Mouse (Mus musculus) thymus, postnatal 36 days (tissue): Measurements from ENCODE around the gene Ric3.

ENCODE experiments used
- DNase-seq, 2 experiments: peaks; one replicate each; pipeline ENCODE4 v3.0.0; 2022; ENCODE audit warnings: mixed read lengths in 2 of 2

Ric3 gene

DNA sequence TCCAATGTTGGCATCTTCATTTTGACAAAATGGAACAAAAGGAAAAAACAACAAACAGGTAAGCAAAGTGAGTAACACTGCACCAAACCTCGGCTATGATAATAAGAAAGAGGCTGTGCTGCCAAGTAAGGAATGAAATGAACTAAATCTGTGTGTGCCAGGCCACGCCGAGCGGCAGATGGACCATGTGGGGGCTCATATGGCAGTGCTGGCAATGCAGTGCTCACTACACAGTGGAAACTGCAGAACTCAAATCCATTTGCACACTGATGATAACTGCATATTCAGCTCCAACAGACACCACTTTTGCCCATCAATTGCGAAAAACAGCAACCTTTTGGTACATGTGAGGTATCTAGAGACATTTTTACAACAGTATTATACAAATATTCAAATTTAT lies 43.7 kb downstream of the Ric3 start:
- no peak for DNase-seq

DNA sequence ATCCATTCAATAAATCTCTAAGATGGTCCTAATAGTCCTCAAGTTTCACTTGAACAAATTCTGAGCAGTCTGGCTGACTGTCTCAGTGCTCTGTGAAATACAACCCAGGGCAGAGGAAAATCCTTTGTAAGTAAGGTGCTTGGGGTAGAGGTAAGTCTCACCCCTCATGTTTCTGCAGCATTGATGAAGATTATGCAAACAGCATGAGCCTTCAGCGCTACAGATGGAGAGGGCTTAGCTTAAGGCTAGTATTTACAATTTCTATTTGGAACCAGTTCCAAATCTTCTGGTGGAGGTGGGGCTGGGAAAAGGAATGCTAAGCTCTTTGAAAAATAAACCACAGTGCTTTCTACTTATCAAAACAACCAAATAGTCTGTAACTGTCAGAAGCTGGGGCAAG lies 44.1 kb downstream of the Ric3 start:
- no peak for DNase-seq

DNA sequence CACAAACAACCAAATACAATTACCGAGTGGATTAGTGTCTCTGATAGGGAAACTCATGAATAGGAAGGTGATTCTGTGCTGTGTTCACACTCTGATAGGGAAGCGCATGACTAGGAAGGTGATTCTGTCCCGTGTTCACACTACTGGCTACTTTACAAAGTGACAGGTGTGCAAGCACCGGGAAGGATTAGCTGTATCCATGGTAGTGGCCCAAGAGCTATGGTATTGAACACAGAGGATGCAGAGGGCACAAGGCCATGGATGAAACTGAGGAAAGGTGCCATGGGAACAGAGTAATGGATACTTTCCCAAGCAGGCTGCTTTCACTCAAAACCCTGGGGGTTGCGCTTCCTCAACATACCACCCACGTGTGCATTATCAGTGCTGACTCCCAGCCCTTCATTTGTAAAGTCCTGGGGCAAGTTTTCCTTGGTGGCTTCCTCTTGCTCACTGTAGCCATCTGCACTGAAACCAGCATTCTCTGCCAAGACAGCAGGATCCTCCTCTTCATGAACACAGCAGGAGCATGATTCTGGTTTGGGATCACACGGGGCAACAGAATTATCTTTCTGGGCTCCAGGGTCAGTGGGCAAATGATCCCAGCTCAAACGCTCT lies 44.9 kb downstream of the Ric3 start:
- DNase-seq: no peak

DNA sequence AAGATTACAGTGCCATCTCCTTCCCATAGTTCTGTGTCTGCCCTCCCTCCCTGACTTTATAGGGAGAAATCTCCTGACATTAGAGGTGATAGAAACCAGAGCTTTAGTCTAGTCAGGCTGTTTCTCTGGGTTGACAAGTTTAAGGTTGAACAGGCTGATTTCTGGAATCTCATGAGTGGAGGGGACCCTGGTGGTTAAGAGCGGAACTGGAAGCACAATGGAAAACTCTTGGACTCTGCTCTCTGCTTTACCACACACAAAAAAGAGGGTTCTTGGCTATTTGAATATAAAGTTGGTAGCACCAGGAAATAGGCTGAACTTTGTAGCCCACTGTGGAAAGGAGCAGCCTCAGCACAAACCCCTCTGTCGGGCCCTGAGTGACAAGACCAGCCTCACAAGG lies 51.1 kb downstream of the Ric3 start:
- no peak for DNase-seq

GRCm38 (mm10) chr7:109031331-109031730 lies 51.8 kb downstream of the Ric3 start:
- no peak for DNase-seq

DNA sequence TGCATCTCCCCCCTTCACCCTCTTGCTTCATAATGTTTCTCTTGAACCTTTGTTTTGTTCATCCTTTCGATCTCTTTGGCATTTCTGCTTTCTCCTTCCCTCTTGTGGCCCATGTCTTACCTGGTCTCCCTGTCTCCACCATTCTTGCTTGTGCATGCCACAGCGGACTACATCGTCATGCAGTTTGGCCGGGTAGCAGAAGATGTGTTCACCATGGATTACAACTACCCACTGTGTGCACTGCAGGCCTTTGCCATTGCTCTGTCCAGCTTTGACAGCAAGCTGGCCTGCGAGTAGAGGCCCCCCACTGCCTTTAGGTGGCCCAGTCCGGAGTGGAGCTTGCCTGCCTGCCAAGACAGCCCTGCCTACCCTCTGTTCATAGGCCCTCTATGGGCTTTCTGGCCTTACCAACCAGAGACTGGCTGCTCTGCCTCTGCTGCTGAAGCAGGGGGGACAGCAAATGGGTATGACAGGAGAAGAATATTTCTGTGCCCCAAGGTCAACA lies 53.1 kb downstream of the Ric3 start:
- no peak for DNase-seq

- DNase-seq: no peak
These were observed 54.9 kb downstream of the Ric3 start for GRCm38 (mm10) chr7:109028204-109028603.

GRCm38 (mm10) chr7:109027721-109028120 lies 55.4 kb downstream of the Ric3 start:
- no peak for DNase-seq

DNA sequence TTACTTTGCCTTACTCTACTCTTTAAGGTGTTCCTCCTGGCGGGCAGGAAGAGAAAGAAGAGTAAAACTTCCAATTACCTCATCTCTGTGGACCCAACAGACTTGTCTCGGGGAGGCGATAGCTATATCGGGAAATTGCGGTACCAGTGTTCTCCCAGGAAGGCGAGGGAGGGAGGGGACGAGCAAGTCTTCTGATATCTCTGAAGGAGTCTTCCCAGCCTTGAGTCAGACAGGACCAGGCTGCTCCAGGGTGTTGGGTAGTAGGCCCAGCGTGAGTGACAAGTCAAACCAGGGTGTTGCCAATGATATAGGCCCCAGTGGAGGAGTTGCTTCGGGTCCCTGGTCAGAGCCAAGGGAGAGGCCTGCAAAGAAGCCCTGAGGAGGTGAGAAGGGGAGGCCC lies 56.2 kb downstream of the Ric3 start:
- DNase-seq: no peak

- DNase-seq: no peak
These were observed 57.4 kb downstream of the Ric3 start for GRCm38 (mm10) chr7:109025743-109026142.

- peak in 1 of 2 experiments; percentile 31 for DNase-seq
These were observed 61.7 kb downstream of the Ric3 start for GRCm38 (mm10) chr7:109021428-109021827.

- no peak for DNase-seq
These were observed 63.9 kb downstream of the Ric3 start for GRCm38 (mm10) chr7:109019243-109019642.

- DNase-seq: no peak
These were observed 66.7 kb downstream of the Ric3 start for GRCm38 (mm10) chr7:109016378-109016923.

- no peak for DNase-seq
These were observed 68.3 kb downstream of the Ric3 start for GRCm38 (mm10) chr7:109014851-109015250.

GRCm38 (mm10) chr7:109012998-109013625 lies 70.0 kb downstream of the Ric3 start:
- no peak for DNase-seq

DNA sequence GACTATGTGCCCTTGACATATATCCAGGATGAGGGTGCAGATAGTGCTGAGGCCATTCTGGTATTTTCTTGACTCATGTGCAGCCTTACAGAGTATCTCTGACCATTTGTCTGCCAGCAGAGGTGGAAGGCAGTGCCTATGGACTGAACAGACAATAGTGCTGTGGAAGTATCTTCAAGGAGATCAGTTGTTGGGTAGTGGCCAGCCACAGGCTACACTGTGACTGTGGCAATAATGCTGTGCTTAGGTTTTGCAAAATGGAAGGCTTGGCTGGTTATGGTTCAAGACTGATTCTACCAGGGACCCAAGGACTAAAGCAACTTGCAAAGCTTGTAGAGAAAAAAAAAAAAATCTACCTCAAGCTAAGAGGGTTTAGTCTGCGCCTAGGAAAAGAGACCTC lies 70.6 kb downstream of the Ric3 start:
- DNase-seq: no peak

DNA sequence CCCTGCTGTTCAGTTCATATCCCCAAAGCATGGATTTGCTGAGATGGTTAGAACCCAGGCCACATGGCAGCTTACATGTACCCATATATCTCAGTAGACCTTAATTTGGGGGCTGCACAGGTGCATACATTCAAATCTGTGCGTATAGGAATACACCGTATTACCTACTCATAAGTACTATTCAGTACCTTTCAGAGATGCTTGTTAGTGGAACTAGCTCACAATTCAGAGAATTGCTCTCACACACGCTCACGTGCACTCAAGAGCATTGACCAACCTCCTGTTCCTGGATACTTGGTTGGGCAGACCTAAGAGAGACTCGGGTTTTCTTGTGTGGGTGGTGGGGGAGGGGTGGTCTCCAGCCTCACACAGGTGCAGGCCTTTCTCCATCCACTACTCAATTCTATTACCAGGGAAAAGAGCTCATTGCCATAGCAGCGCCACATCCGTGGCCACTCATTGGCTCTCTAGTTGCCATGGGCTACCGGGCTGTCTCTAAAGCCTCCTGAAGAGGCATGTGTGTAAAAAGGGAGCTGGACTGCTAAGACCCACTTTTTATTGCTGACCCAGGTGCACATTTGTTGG lies 71.4 kb downstream of the Ric3 start:
- DNase-seq: no peak

DNA sequence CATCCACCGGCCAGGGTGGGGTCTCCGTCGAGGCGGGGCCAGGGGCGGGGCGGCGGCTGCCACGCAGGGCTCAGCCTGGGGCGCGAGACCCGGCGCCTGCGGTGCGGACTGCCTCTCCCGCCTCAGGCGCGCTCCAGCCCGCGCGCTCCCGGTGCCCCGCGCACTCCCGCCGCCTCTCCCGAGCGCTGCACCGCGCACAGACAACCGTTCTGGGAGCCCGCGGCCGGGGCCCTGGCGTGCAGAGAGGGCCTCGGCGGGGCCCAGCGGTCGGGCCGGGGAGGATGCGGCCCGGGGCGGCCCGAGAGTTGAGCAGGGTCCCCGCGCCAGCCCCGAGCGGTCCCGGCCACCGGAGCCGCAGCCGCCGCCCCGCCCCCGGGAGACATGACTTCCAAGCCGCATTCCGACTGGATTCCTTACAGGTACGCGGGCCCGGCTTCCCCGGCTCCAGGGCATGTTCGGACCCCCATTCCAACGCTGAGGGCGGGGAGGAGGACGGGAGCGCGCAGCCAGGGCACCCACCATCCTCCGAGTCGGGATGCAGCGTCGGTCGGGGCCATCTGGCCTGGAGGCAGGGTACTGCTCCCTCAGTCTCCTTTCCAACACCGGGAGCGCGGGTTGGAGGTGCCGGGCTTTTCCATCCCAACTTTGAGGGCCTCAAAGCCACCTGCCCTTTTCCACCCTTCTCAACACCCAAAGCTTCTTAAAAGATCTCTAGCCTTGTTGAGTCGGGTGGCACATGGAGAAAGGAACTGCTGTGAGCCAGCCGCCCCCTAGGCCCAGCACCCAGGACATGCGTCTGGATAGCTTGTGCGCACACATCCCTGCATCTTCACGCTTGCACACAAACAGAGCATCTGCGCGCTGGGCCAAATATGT lies 72.2 kb downstream of the Ric3 start:
- no peak for DNase-seq

- no peak for DNase-seq
These were observed 73.9 kb downstream of the Ric3 start for GRCm38 (mm10) chr7:109009260-109009659.

GRCm38 (mm10) chr7:109003653-109004052 lies 79.5 kb downstream of the Ric3 start:
- no peak for DNase-seq

DNA sequence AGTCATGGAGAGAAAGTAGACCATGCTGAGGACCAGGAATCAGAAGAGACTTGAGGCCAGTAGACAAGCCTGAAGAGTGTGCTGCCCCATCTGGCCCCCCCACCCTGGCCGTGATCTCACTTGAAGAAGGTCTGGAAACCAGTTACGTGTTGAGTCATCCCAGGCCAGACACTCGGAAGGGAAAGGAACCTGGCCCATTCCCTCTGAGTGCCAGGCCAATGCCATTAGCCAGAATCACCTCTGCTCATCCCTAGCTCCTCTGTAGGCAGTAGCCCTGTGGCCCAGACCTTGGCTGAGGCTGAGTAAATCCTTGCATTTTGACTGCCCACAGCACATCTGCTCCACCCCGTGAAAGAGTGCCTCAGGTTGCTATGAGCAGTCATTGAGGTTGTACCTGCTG lies 81.2 kb downstream of the Ric3 start:
- no peak for DNase-seq

DNA sequence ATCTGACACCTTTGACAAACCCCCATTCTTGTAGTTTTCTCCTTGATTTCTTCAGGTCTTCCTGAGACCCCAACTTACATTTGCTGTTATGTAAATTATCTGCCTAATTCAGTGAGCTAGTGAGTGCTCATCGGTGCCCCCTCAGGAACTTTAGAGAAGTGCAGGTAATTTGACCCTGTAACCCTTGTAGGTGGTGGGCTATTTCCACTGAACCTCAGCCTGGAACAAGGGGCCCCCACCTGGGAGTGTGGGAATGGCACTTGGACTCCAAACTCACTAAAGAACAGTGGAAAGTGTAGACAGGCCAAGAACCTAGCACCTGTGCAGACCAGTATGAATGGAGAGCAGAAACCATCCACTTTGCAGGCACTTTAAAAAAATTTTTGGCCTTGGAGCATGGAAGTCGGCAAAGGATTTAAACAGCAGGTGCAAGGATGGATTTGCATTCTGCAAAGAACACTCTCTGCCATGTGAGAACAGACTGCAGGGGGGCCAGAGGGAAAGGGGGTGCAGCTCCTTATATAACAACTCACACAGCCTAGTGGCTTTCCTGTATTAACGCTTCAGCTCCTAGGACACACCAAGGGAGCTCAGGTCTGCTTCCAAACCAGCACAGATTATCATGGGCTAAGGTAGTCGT lies 82.7 kb downstream of the Ric3 start:
- DNase-seq: peak in 1 of 2 experiments; percentile 11

DNA sequence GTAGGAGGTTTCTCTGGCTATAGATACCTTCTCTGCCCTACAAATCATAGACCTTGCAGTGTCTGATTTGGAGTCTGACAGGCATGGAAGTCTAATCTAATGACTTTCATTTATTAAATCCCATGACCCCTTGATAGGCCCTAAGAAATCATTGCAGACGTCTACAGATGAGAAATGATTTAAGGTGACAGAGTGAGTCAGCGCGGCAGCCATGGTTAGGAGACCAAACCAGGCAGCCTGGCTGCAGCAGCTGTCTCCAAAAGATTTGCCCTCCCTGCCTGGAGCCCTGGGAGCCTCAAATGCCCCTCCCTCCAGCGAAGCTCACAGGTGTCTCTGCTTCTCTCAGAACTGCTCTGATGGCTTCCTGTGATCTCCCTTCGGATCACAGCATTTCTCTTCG lies 87.0 kb downstream of the Ric3 start:
- no peak for DNase-seq
